Mouse (Mus musculus) liver, embryonic 14.5 days (tissue): ENCODE measurements around the gene Lypd6.

Source experiments
- CTCF ChIP-seq: IDR thresholded peaks from 2 replicates; pipeline ENCODE4 v1.5.1; 2016; ENCODE audit warnings: antibody characterized with exemption, low read depth, control low read depth
- EP300 ChIP-seq: IDR thresholded peaks from 2 replicates; pipeline ENCODE4 v1.6.1; 2016; ENCODE audit warnings: antibody characterized with exemption, low read depth

DNA sequence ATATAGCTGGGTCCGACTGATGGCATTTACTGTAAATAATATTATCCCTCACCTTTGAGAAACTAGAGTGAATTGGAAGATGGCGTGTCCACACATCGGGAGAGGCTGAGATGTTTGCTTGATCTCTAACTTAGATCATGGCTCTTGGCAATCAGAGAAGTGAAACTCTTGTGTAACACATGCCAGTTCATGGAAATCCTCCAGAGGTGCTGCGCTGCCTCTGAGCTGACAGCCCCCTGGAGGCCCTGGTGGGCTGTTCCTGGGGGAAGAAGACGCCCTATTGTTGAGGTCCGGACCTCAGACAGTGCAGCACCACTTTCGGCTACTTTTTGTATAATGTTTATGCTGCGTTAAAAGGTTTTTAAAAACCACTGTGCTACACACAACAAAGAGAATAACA lies 37.3 kb upstream of the Lypd6 start:
- TF ChIP-seq EP300 (no peak), CTCF (no peak)
